Mouse (Mus musculus): ENCODE data around the gene Lrrc74a.

DNA sequence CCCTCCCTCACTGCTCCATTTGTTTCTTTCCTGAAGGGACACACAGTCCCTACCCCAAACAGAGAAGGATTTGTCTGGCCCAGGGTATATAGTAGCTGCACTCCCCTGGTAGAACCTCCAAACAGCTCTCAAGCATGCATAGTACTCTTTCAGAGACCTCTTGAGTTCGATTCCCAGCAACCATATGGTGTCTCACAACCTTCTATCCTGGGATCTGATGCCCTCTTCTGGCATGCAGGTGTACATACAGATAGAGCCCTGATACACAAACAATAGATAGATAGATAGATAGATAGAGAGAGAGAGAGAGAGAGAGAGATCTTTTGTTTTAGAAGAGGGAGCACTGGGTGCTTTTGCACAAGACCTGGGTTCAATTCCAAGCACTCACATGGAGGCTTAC is 75.9 kb downstream of the Lrrc74a start:
- TF ChIP-seq GATA1 (IDR thresholded peaks at IDR 0.05; ENCODE audit: borderline replicate concordance, low read length) (no peak), FLI1 (IDR thresholded peaks at IDR 0.05; ENCODE audit: low read length) (no peak)
